ENCODE assay signal across 9 mouse cellular contexts in the genomic region with DNA sequence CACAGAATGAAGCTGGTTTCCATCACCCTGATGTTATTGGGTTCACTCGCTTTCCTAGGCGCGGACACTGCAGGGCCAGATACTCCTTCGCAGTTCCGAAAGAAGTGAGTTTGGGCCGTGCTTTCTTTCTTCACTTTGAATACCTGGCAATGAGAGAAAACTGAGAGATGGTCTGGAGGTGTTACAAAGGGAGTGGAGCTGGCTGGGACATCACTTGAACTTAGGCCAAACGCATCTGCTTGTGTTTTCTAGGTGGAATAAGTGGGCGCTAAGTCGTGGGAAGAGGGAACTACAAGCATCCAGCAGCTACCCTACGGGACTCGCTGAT. TPM values are rescaled to one million over a fixed set of nuclear protein-coding genes. Genes with fewer than 3 reads are reported as not detected.
DNase-seq lines count a peak whose midpoint lies in the region; ATAC-seq and TF ChIP-seq lines count a peak whose summit lies in the region.
"Had no signal": no experiment of that assay in that cellular context is flagged by ENCODE, and none has a peak within 500 bp of the region (broad histone marks: within the 10 kb centered on the region; RNA-seq: fewer than 3 reads in every experiment).

No protein-coding gene starts in this region.

- no peak for TF ChIP-seq RAD21 in CH12.LX (IDR thresholded peaks at IDR 0.05; ENCODE audit: low read depth, low read length)

- H3K36me3 ChIP-seq in heart, adult 2 months (ENCODE audit: control insufficient read depth, insufficient read depth, low read length), result no peaks in the 10 kb centered on the region
- no peaks in the 10 kb centered on the region for H3K36me3 ChIP-seq in CH12.LX (replicated peaks in 1 of 2; ENCODE audit: control insufficient read depth in 1 of 2, insufficient read depth in 1 of 2, low read length in 1 of 2)
- H3K36me3 ChIP-seq in forebrain, embryonic 15.5 days, result no peaks in the 10 kb centered on the region
- H3K36me3 ChIP-seq in liver, embryonic 15.5 days (replicated peaks), result no peaks in the 10 kb centered on the region

- H3K27ac ChIP-seq in heart, adult 2 months, result peak overlapping the region; percentile 69
- H3K27ac ChIP-seq in CH12.LX (ENCODE audit: insufficient read depth, low read depth), result no peak overlapping the region
- no peak overlapping the region for H3K27ac ChIP-seq in forebrain, embryonic 15.5 days (replicated peaks)
- no peak overlapping the region for H3K27ac ChIP-seq in liver, embryonic 15.5 days (replicated peaks)

- in situ Hi-C loops in CH12.LX (cut with MboI; ENCODE audit: low pct_ligation_motif_present, low pct_unique_long_range_greater_than_20kb, low sequenced_read_pairs), result loop anchor here (5.0 kb wide), 3 partner anchors 76 to 466 kb away; no protein-coding TSS in a partner anchor

- no peak for TF ChIP-seq EP300 in heart, adult 2 months (IDR thresholded peaks at IDR 0.05; ENCODE audit: insufficient read depth, low read depth, low read length)
- TF ChIP-seq EP300 in CH12.LX (IDR thresholded peaks at IDR 0.05; ENCODE audit: low read length), result no peak

- no peak for TF ChIP-seq CTCF in heart, adult 2 months (IDR thresholded peaks at IDR 0.05)
- TF ChIP-seq CTCF in CH12.LX (conservative IDR thresholded peaks at IDR 0.05 in 1 of 2, IDR thresholded peaks at IDR 0.05 in 1 of 2; ENCODE audit: low read depth in 2 of 2, low read length in 2 of 2), result no peak

- no peak for ATAC-seq in forebrain, embryonic 15.5 days (replicated peaks)
- no peak for ATAC-seq in liver, embryonic 15.5 days (ENCODE audit: insufficient read depth)

- no peaks in the 10 kb centered on the region for H3K27me3 ChIP-seq in heart, adult 2 months (ENCODE audit: control insufficient read depth, insufficient read depth, low read length)
- peaks cover 20% of the 10 kb centered on the region for H3K27me3 ChIP-seq in CH12.LX (replicated peaks)
- peaks cover 58% of the 10 kb centered on the region for H3K27me3 ChIP-seq in forebrain, embryonic 15.5 days
- H3K27me3 ChIP-seq in liver, embryonic 15.5 days, result peaks cover 93% of the 10 kb centered on the region

- peak overlapping the region; percentile 70 for H3K4me3 ChIP-seq in heart, adult 2 months
- H3K4me3 ChIP-seq in CH12.LX (replicated peaks in 1 of 3; ENCODE audit: low read depth in 2 of 3, low read length in 2 of 3, poor library complexity in 1 of 3), result peak overlapping the region; percentile 60 to 77 (median 69)
- peak overlapping the region; percentile 42 for H3K4me3 ChIP-seq in forebrain, embryonic 15.5 days
- H3K4me3 ChIP-seq in liver, embryonic 15.5 days (replicated peaks), result peak overlapping the region; percentile 43

- no peak for DNase-seq in heart, adult 2 months
- DNase-seq in heart, adult 18-20 months, result no peak
- DNase-seq in CH12.LX (ENCODE audit: extremely low read depth), result no peak
- no peak for DNase-seq in right cerebral cortex, adult 18-20 months
- no peak for DNase-seq in retina, embryonic 14.5 days (ENCODE audit: low spot score)
- DNase-seq in frontal cortex, adult 2 months (ENCODE audit: extremely low spot score in 1 of 2, low spot score in 1 of 2), result no peak

- H3K4me2 ChIP-seq in CH12.LX (ENCODE audit: insufficient read depth, low read depth, poor library complexity, severe bottlenecking), result peak overlapping the region; percentile 91
- H3K4me2 ChIP-seq in forebrain, embryonic 15.5 days (replicated peaks), result peak overlapping the region; percentile 68
- peak overlapping the region; percentile 64 for H3K4me2 ChIP-seq in liver, embryonic 15.5 days

- intact Hi-C loops in heart, adult 2 months (cut with DNase I), result no loop called here

- H3K4me1 ChIP-seq in heart, adult 2 months (ENCODE audit: control insufficient read depth, insufficient read depth, low read length), result peaks cover 7% of the 10 kb centered on the region
- H3K4me1 ChIP-seq in CH12.LX (ENCODE audit: control insufficient read depth in 1 of 2, insufficient read depth in 2 of 2), result peaks cover 0 to 23% of the 10 kb centered on the region in 2 experiments; a peak in 2 of 4 replicates
- peaks cover 38% of the 10 kb centered on the region for H3K4me1 ChIP-seq in forebrain, embryonic 15.5 days
- H3K4me1 ChIP-seq in liver, embryonic 15.5 days (replicated peaks), result peaks cover 16% of the 10 kb centered on the region

- no peaks in the 10 kb centered on the region for H3K79me2 ChIP-seq in heart, adult 2 months (replicated peaks; ENCODE audit: control insufficient read depth, insufficient read depth, low read length)
- H3K79me2 ChIP-seq in CH12.LX (replicated peaks; ENCODE audit: control insufficient read depth, extremely low read depth, insufficient read depth, poor library complexity, severe bottlenecking), result 0 out of 2 replicates have a peak, but pooled peaks cover 5% of the 10 kb centered on the region

- dilution Hi-C loops in CH12.LX (cut with MboI; ENCODE audit: extremely low pct_ligation_motif_present, extremely low pct_unique_long_range_greater_than_20kb, low sequenced_read_pairs), result no loop called here

- WGBS in heart, adult 2 months, result under 1% methylated on average over 11 of the region's 11 CpGs
- WGBS in forebrain, embryonic 15.5 days, result under 1% methylated on average over 11 of the region's 11 CpGs
- WGBS in liver, embryonic 15.5 days (ENCODE audit: insufficient replicate concordance), result 2% methylated on average over 11 of the region's 11 CpGs

- H3K9ac ChIP-seq in heart, adult 2 months (ENCODE audit: low read depth, low read length), result peak overlapping the region; percentile 51
- H3K9ac ChIP-seq in CH12.LX (ENCODE audit: insufficient read depth, low read depth), result peak overlapping the region; percentile 34
- H3K9ac ChIP-seq in forebrain, embryonic 15.5 days (replicated peaks), result peak overlapping the region; percentile 46; the same call in 1 of the 2 replicates
- H3K9ac ChIP-seq in liver, embryonic 15.5 days, result no peak overlapping the region; the same call in 1 of the 2 replicates

- H3K9me3 ChIP-seq in CH12.LX (replicated peaks; ENCODE audit: low read length), result no peaks in the 10 kb centered on the region
- no peaks in the 10 kb centered on the region for H3K9me3 ChIP-seq in forebrain, embryonic 15.5 days
- no peaks in the 10 kb centered on the region for H3K9me3 ChIP-seq in liver, embryonic 15.5 days (replicated peaks)

- TF ChIP-seq POLR2A in heart, adult 2 months (IDR thresholded peaks at IDR 0.05; ENCODE audit: insufficient read depth, low read depth, low read length), result no peak
- TF ChIP-seq POLR2A in CH12.LX (IDR thresholded peaks at IDR 0.05; ENCODE audit: low read depth, low read length), result no peak

TF ChIP-seq in CH12.LX, 34 proteins besides CTCF, POLR2A, EP300 and RAD21:
- no peak for TF ChIP-seq ZKSCAN1 (IDR thresholded peaks at IDR 0.05; ENCODE audit: borderline replicate concordance, low read depth, low read length)
- peak; percentile 5; the same call in 1 of the 2 replicates for TF ChIP-seq CHD1 (IDR thresholded peaks at IDR 0.05; ENCODE audit: low read depth, low read length)

RNA-seq across cellular contexts. Expression of a gene that starts 0.8 kb away (rescaled TPM):
- 10 to 100 TPM in 1 of 2 experiments, 1 to 10 TPM in 1; 9.0 to 11.2 TPM for total RNA-seq in heart, adult 2 months (2021)
- polyA plus RNA-seq in heart, adult 2 months (2012; rRNA removed), result 18.1 and 18.8 TPM in 2 replicates
- total RNA-seq in heart, adult 18-20 months (2021), result 1 to 10 TPM; 7.5 to 8.8 TPM
- total RNA-seq in CH12.LX (2012; rRNA removed) (13.2 and 23.2 TPM in 2 replicates), CH12.LX (2014; rRNA removed) (14.0 and 16.0 TPM in 2 replicates)
- polyA plus RNA-seq in CH12.LX (2012; ENCODE audit: insufficient read length, low read depth), result 6.9 and 7.4 TPM in 2 replicates
- polyA plus RNA-seq in forebrain, embryonic 15.5 days (2015; fragmentation: Nextera tagmentation; extraction: Ambion mirVana), result 3.7 and 5.3 TPM in 2 replicates
- 2.2 and 2.7 TPM in 2 replicates for polyA plus RNA-seq in liver, embryonic 15.5 days (2015; fragmentation: Nextera tagmentation; extraction: Ambion mirVana)
- polyA plus RNA-seq in frontal cortex, adult 2 months (2012; rRNA removed), result 3.2 and 3.3 TPM in 2 replicates
- total RNA-seq: common myeloid progenitor, adult 5-6 weeks had no signal

RNA-seq across cellular contexts. Expression of a gene that starts 13.5 kb away (rescaled TPM):
- total RNA-seq in heart, adult 2 months (2021), result 10 to 100 TPM; 39.7 to 40.4 TPM
- polyA plus RNA-seq in heart, adult 2 months (2012; rRNA removed), result 16.1 and 31.1 TPM in 2 replicates
- 10 to 100 TPM; 36.8 to 45.1 TPM for total RNA-seq in heart, adult 18-20 months (2021)
- total RNA-seq in CH12.LX (2012; rRNA removed), result 9.5 and 11.4 TPM in 2 replicates
- total RNA-seq in CH12.LX (2014; rRNA removed), result 8.9 and 9.5 TPM in 2 replicates
- 19.1 and 21.5 TPM in 2 replicates for polyA plus RNA-seq in CH12.LX (2012; ENCODE audit: insufficient read length, low read depth)
- polyA plus RNA-seq in forebrain, embryonic 15.5 days (2015; fragmentation: Nextera tagmentation; extraction: Ambion mirVana), result 66.4 and 68.8 TPM in 2 replicates
- polyA plus RNA-seq in liver, embryonic 15.5 days (2015; fragmentation: Nextera tagmentation; extraction: Ambion mirVana), result 5.3 and 7.1 TPM in 2 replicates
- 35.5 and 39.1 TPM in 2 replicates for polyA plus RNA-seq in frontal cortex, adult 2 months (2012; rRNA removed)
